Mouse (Mus musculus) C2C12 (cell line): ENCODE measurements around the gene Cryl1. TPM values are rescaled to one million over a fixed set of nuclear protein-coding genes. Genes with fewer than 3 reads are reported as not detected.

Source experiments
- H3K27me3 ChIP-seq: one replicate; pipeline ENCODE4 v1.6.1; 2011; ENCODE audit not compliant: control insufficient read depth, insufficient read depth, insufficient read length
- H3K36me3 ChIP-seq: one replicate; pipeline ENCODE4 v1.6.1; 2011; ENCODE audit not compliant: control insufficient read depth, insufficient read depth
- H3K4me3 ChIP-seq: one replicate; pipeline ENCODE4 v1.5.1; 2011; ENCODE audit warnings: mild to moderate bottlenecking, control low read depth; ENCODE audit not compliant: poor library complexity, insufficient read depth, severe bottlenecking
- H3K79me2 ChIP-seq: one replicate; pipeline ENCODE4 v1.6.1; 2011; ENCODE audit not compliant: control insufficient read depth, insufficient read depth
- H3K79me3 ChIP-seq: one replicate; pipeline ENCODE4 v1.6.1; 2011; ENCODE audit warnings: low read depth, control low read depth
- H3ac ChIP-seq: one replicate; pipeline ENCODE3; 2011; ENCODE audit warnings: low read depth; ENCODE audit not compliant: control insufficient read depth, insufficient read length
- CEBPB ChIP-seq: IDR thresholded peaks from one replicate; pipeline ENCODE4 v1.6.1; 2011; ENCODE audit warnings: low read depth, mild to moderate bottlenecking, control low read depth, moderate library complexity
- CTCF ChIP-seq: IDR thresholded peaks from one replicate; pipeline ENCODE4 v1.5.1; 2011; ENCODE audit not compliant: control insufficient read depth, insufficient read depth, insufficient read length
- FOSL1 ChIP-seq: IDR thresholded peaks from one replicate; pipeline ENCODE4 v1.8.0; 2011; ENCODE audit warnings: mild to moderate bottlenecking, low read length; ENCODE audit not compliant: poor library complexity, insufficient read depth, severe bottlenecking
- MAX ChIP-seq: IDR thresholded peaks from one replicate; pipeline ENCODE4 v1.6.1; 2011; ENCODE audit warnings: mild to moderate bottlenecking, control low read depth
- MYOD1 ChIP-seq: IDR thresholded peaks from one replicate; pipeline ENCODE4 v1.6.1; 2011; ENCODE audit warnings: low read depth; ENCODE audit not compliant: control insufficient read depth, insufficient read length
- MYOG ChIP-seq: IDR thresholded peaks from one replicate; pipeline ENCODE4 v1.6.1; 2011; ENCODE audit not compliant: control insufficient read depth, insufficient read length; ENCODE audit errors: extremely low read depth
- USF1 ChIP-seq: IDR thresholded peaks from one replicate; pipeline ENCODE4 v1.6.1; 2011; ENCODE audit warnings: low read depth, mild to moderate bottlenecking, control low read depth, moderate library complexity
- long read RNA-seq, 2 experiments: library from polyadenylated mRNA; unstranded; transcript quantifications; one replicate each; pipeline ENCODE4 v2.0.0; 2019 to 2020
- polyA plus RNA-seq: library from polyadenylated mRNA; unstranded; fragments of >200 nt; fragmentation: generic; extraction: Trizol; gene quantifications from one replicate; pipeline ENCODE4 v1.2.1, GENCODE M21; 2012; ENCODE audit warnings: missing spikeins

Gene Cryl1
- polyA plus RNA-seq, result 1.1 TPM
- long read RNA-seq, experiment 1, partial matches to known transcripts, result 1 of 5 reads
- long read RNA-seq, experiment 1, other reads (novel, unspliced or antisense), result 1 of 5 reads
- long read RNA-seq, experiment 2, transcript Cryl1-201 (8 exons, 1,497 nt), result major isoform, 20 of 22 reads
- long read RNA-seq, experiment 2, partial matches to known transcripts, result 0 of 22 reads
- long read RNA-seq, experiment 2, other reads (novel, unspliced or antisense), result 2 of 22 reads

- Histone ChIP-seq H3K79me2 (no peaks in the 10 kb centered on the region), H3K36me3 (no peaks in the 10 kb centered on the region), H3K79me3 (no peaks in the 10 kb centered on the region), H3K27me3 (no peaks in the 10 kb centered on the region), H3ac (peak within 1 kb of the TSS; percentile 3), H3K4me3 (no peak within 1 kb of the TSS)
- TF ChIP-seq FOSL1 (no peak), CEBPB (no peak), MAX (no peak)
Measured at GRCm38 (mm10) chr14:57398065-57398757, at the start of gene Cryl1. Gene Cryl1, minus strand, starts transcription at chr14:57398529.

DNA sequence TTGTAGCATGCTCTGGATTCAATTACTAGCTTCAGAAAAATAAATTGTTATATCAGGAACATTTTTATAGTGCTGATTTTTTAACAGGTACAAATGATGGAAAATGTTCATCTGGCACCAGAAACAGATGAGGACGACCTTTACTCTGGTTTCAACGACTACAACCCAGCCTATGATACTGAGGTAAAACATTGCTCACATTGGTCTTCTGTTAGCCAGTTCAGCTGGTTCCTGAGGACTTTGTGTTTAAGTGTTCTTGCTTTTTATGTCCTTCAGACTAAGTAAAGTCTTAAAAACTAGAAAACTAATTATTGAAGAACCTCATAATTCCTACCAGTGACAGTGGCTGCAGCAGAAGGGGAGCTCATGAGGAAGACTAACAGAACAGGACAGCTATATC, 32.1 kb upstream of the Cryl1 start:
- Histone ChIP-seq H3K79me2 (no peaks in the 10 kb centered on the region), H3K36me3 (peaks cover 7% of the 10 kb centered on the region), H3K4me3 (no peak overlapping the region), H3ac (no peak overlapping the region), H3K79me3 (peaks cover 1% of the 10 kb centered on the region), H3K27me3 (no peaks in the 10 kb centered on the region)
- TF ChIP-seq MAX, result no peak
- no peak for TF ChIP-seq CEBPB
- no peak for TF ChIP-seq FOSL1
- TF ChIP-seq MYOG, result no peak
- TF ChIP-seq USF1, result no peak
- TF ChIP-seq CTCF, result no peak
- TF ChIP-seq MYOD1, result no peak

DNA sequence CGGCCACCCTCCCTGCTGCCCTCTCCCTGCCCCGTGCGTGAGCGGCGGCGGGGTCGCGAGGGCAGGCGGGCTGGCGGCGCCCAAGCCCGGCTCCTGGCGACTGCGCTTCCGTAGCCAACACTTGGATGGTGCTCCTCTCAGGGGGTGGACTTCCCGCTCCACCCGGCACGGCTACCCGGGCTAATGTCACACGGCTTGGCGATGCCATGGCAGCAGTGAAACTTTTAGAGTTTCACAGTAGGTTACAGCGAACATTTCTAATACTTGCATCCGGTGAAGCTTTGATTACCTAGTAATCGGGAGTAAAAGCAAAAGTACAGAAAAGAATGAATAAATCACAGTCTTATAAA, 25.9 kb upstream of the Cryl1 start:
- no peak for TF ChIP-seq MYOD1
- peak; percentile 8 for TF ChIP-seq MAX
- H3K27me3 ChIP-seq, result peaks cover 5% of the 10 kb centered on the region
- peak overlapping the region; percentile 96 for H3ac ChIP-seq
- H3K36me3 ChIP-seq, result no peaks in the 10 kb centered on the region
- H3K79me2 ChIP-seq, result no peaks in the 10 kb centered on the region
- H3K4me3 ChIP-seq, result peak overlapping the region; percentile 52
- peaks cover 1% of the 10 kb centered on the region for H3K79me3 ChIP-seq

DNA sequence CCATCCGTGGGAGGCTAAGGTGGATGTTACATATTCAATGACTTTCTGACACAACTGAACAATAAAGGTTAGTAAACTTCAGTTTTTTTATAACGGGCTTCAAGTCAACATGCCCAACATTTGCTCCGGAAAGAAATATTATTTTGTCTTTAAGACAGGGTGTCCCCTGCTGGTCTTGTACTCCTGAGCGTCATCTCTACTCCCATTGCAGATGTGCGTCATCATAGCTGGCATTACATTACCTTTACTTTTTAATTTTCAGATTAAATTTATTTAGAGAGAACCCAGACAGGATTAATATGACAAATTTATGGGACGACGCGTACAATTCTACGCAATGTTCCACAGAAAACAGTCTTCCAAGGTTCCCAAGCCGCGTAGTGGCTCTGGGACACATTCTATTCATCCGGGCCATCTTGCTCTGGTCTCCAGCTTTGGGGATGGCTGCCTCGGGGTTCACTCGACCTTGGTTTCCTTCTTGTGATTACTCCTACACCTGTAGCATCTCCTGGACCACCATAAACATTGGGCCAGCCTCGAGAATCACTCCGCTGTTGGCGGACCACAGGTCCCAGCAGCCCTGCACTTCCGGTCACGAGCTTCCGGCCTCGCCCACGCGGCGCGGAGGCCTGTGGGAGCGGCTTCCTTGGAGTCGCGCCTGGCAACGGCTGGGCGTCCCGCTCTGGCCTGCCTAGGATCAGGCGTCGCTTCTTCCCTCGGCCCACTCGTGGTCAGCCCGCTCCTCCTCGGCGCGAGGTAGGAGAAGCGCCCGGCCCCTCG, 25.3 kb upstream of the Cryl1 start, which contains the start of gene Ift88:
TSS of gene Ift88 (plus strand) at position 631 of the 780 bp plus-strand sequence.
- no peaks in the 10 kb centered on the region for H3K36me3 ChIP-seq
- H3ac ChIP-seq, result peak within 1 kb of the TSS; percentile 96
- no peaks in the 10 kb centered on the region for H3K79me2 ChIP-seq
- H3K79me3 ChIP-seq, result peaks cover 1% of the 10 kb centered on the region
- H3K4me3 ChIP-seq, result peak within 1 kb of the TSS; percentile 52
- TF ChIP-seq USF1 (peak; percentile 82), MYOG (no peak), MAX (peak; percentile 14)
- peaks cover 5% of the 10 kb centered on the region for H3K27me3 ChIP-seq

- no peaks in the 10 kb centered on the region for H3K79me3 ChIP-seq
- H3K4me3 ChIP-seq, result no peak overlapping the region
- TF ChIP-seq USF1 (no peak), MYOG (no peak), MYOD1 (no peak), FOSL1 (no peak), CTCF (no peak), MAX (no peak), CEBPB (no peak)
Measured at GRCm38 (mm10) chr14:57417187-57417586, 18.9 kb upstream of the Cryl1 start.

DNA sequence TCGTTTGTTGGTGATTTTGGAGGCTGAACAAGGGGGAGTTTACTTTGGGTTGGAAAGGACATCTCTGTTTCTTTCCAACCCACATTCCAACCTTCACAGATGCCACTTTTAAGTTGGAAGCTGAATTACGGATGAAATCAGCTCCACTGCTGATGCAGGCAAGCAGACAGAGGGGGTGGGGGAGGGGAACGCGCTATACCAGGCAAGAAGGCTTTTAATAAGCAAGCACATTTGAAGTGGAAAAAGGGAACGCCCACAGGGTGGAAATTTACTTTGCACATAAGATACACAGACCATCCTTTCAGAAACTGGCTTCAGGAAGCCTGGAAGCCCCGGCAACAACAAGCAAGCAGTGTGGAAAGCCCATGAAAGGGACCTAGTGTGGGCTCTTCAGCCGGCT, 13.8 kb upstream of the Cryl1 start:
- Histone ChIP-seq H3K36me3 (no peaks in the 10 kb centered on the region), H3K27me3 (peaks cover 6% of the 10 kb centered on the region)
- TF ChIP-seq MYOG, result no peak
- no peak for TF ChIP-seq FOSL1
- no peak for TF ChIP-seq USF1
- TF ChIP-seq MAX, result no peak

More at GRCm38 (mm10) chr14:57417187-57417586, 18.9 kb upstream of the Cryl1 start:
- Histone ChIP-seq H3K79me2 (no peaks in the 10 kb centered on the region), H3K27me3 (peaks cover 12% of the 10 kb centered on the region), H3K36me3 (no peaks in the 10 kb centered on the region), H3ac (no peak overlapping the region)

More for the DNA sequence above, 13.8 kb upstream of the Cryl1 start:
- no peaks in the 10 kb centered on the region for H3K79me2 ChIP-seq
- no peak overlapping the region for H3K4me3 ChIP-seq
- no peak overlapping the region for H3ac ChIP-seq
- H3K79me3 ChIP-seq, result no peaks in the 10 kb centered on the region
